Mouse (Mus musculus) retina, postnatal 1 day (tissue): ENCODE measurements around the gene Mta3.

Experiments used
- DNase-seq: peaks from one replicate; pipeline ENCODE4 v3.0.0-alpha.2; 2012

Mta3 gene

GRCm38 (mm10) chr17:83706116-83706593 lies at the start of gene Mta3:
TSS of gene Mta3 (plus strand) at chr17:83706163.
- DNase-seq = peak; percentile 66

GRCm38 (mm10) chr17:83657375-83657774 lies 48.6 kb upstream of the Mta3 start:
- no peak for DNase-seq

- DNase-seq = no peak
These were observed 47.0 kb upstream of the Mta3 start for GRCm38 (mm10) chr17:83658943-83659342.

- DNase-seq = no peak
These were observed 41.2 kb upstream of the Mta3 start for GRCm38 (mm10) chr17:83664761-83665160.

GRCm38 (mm10) chr17:83666597-83667287 lies 39.2 kb upstream of the Mta3 start:
- DNase-seq = no peak

- no peak for DNase-seq
These were observed 37.9 kb upstream of the Mta3 start for GRCm38 (mm10) chr17:83667934-83668690.

- no peak for DNase-seq
These were observed 33.3 kb upstream of the Mta3 start for GRCm38 (mm10) chr17:83672685-83673084.

GRCm38 (mm10) chr17:83677370-83677769 lies 28.6 kb upstream of the Mta3 start:
- DNase-seq = no peak

GRCm38 (mm10) chr17:83681977-83682376 lies 24.0 kb upstream of the Mta3 start:
- no peak for DNase-seq

GRCm38 (mm10) chr17:83684475-83684874 lies 21.5 kb upstream of the Mta3 start:
- DNase-seq = no peak

GRCm38 (mm10) chr17:83690418-83690817 lies 15.5 kb upstream of the Mta3 start:
- DNase-seq = no peak

GRCm38 (mm10) chr17:83691379-83691778 lies 14.6 kb upstream of the Mta3 start:
- DNase-seq = no peak

- no peak for DNase-seq
These were observed 12.0 kb upstream of the Mta3 start for GRCm38 (mm10) chr17:83693941-83694340.

GRCm38 (mm10) chr17:83695785-83696184 lies 10.2 kb upstream of the Mta3 start:
- DNase-seq = no peak

- DNase-seq = no peak
These were observed 6.8 kb upstream of the Mta3 start for GRCm38 (mm10) chr17:83699062-83699724.

- no peak for DNase-seq
These were observed 5.8 kb upstream of the Mta3 start for GRCm38 (mm10) chr17:83700125-83700524.

- no peak for DNase-seq
These were observed 1.5 kb upstream of the Mta3 start for GRCm38 (mm10) chr17:83704469-83704868.

- peak; percentile 82 for DNase-seq
These were observed 429 bp upstream of the Mta3 start for GRCm38 (mm10) chr17:83705352-83706115.

- peak; percentile 70 for DNase-seq
These were observed 697 bp downstream of the Mta3 start for GRCm38 (mm10) chr17:83706594-83707126.

GRCm38 (mm10) chr17:83707372-83707771 lies 1.4 kb downstream of the Mta3 start:
- DNase-seq = no peak

- DNase-seq = no peak
These were observed 1.9 kb downstream of the Mta3 start for GRCm38 (mm10) chr17:83707846-83708245.

- no peak for DNase-seq
These were observed 2.3 kb downstream of the Mta3 start for GRCm38 (mm10) chr17:83708256-83708655.

- DNase-seq = no peak
These were observed 2.9 kb downstream of the Mta3 start for GRCm38 (mm10) chr17:83708891-83709290.
